Mouse (Mus musculus): ENCODE results near the gene 4931440F15Rik. TPM values are rescaled to one million over a fixed set of nuclear protein-coding genes. Genes with fewer than 3 reads are reported as not detected.
A peak's percentile ranks its signal among the peaks of the same experiment; 100 is the strongest.
"Not testable (repeated sequence)": the region's sequence is repeated elsewhere in the genome, so short reads cannot be mapped to it uniquely, and the experiment has no call there.

Gene 4931440F15Rik
- polyA plus RNA-seq, 1 experiment from 2014 or later, result 0.08 TPM

GRCm38 (mm10) chr11:29827729-29828128 is 2.3 kb upstream of the 4931440F15Rik start:
- Histone ChIP-seq H3K4me3 (ENCODE audit: low read depth, low read length) (no peak overlapping the region), H3K9me3 (ENCODE audit: control insufficient read depth, low read length) (no peaks in the 10 kb centered on the region), H3K9ac (ENCODE audit: low read depth, low read length) (no peak overlapping the region), H3K27me3 (ENCODE audit: control insufficient read depth, insufficient read depth, low read length) (peaks cover 10% of the 10 kb centered on the region), H3K27ac (ENCODE audit: low read depth, low read length) (no peak overlapping the region), H3K4me2 (replicated peaks; ENCODE audit: low read depth, low read length) (no peak overlapping the region), H3K4me1 (replicated peaks; ENCODE audit: control insufficient read depth, insufficient read depth, low read length) (no peaks in the 10 kb centered on the region), H3K36me3 (ENCODE audit: control insufficient read depth, insufficient read depth, low read length) (no peaks in the 10 kb centered on the region)
- DNase-seq (ENCODE audit: low spot score), result no peak
- no peak for ATAC-seq (ENCODE audit: low FRiP score)
- WGBS, result 81% methylated on average over 2 of the region's 2 CpGs

DNA sequence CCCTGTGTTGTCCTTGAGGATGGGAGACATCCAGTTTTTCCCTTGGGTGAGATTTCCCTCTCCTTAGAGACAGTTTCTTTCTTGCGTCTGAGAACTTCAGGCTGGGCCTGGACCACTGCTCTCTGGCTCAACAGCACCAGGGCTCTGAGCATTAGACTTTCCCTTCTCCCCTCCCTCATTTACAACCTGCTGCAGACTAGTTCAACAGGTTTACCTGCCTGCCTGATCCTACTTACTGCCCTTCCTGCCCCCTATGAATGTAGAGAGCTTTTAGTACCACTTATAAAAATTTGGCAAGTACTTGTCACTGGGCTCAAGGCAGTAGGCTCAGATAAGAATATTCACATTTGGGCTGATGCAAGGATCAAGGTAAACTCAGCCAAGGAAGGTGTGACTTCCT is 533 bp upstream of the 4931440F15Rik start:
- Histone ChIP-seq H3K9me3 (ENCODE audit: control insufficient read depth, low read length) (no peaks in the 10 kb centered on the region), H3K4me2 (replicated peaks; ENCODE audit: low read depth, low read length) (no peak overlapping the region), H3K9ac (ENCODE audit: low read depth, low read length) (no peak overlapping the region), H3K27me3 (ENCODE audit: control insufficient read depth, insufficient read depth, low read length) (peaks cover 10% of the 10 kb centered on the region), H3K4me3 (ENCODE audit: low read depth, low read length) (no peak overlapping the region), H3K27ac (ENCODE audit: low read depth, low read length) (no peak overlapping the region), H3K36me3 (ENCODE audit: control insufficient read depth, insufficient read depth, low read length) (no peaks in the 10 kb centered on the region), H3K4me1 (replicated peaks; ENCODE audit: control insufficient read depth, insufficient read depth, low read length) (no peaks in the 10 kb centered on the region)
- 91% methylated on average over 1 of the region's 1 CpGs for WGBS
- DNase-seq (ENCODE audit: low spot score), result no peak
- no peak for ATAC-seq (ENCODE audit: low FRiP score)

- Histone ChIP-seq H3K27me3 (ENCODE audit: control insufficient read depth, insufficient read depth, low read length) (peaks cover 10% of the 10 kb centered on the region), H3K4me3 (ENCODE audit: low read depth, low read length) (0 out of 2 replicates have a peak overlapping the region, but pooled peaks have one; percentile 8), H3K4me2 (replicated peaks; ENCODE audit: low read depth, low read length) (0 out of 2 replicates have a peak overlapping the region, but pooled peaks have one; percentile 17)
- not testable (repeated sequence) for DNase-seq (ENCODE audit: low spot score); H3K36me3 ChIP-seq (ENCODE audit: control insufficient read depth, insufficient read depth, low read length); H3K27ac ChIP-seq (ENCODE audit: low read depth, low read length); H3K9me3 ChIP-seq (ENCODE audit: control insufficient read depth, low read length); H3K4me1 ChIP-seq (replicated peaks; ENCODE audit: control insufficient read depth, insufficient read depth, low read length); H3K9ac ChIP-seq (ENCODE audit: low read depth, low read length)
- ATAC-seq (ENCODE audit: low FRiP score), result peak; percentile 26; the same call in 1 of the 2 replicates
- WGBS, result 11% methylated on average over 49 of the region's 62 CpGs
Measured at GRCm38 (mm10) chr11:29824474-29825270, 796 bp downstream of the 4931440F15Rik start.

GRCm38 (mm10) chr11:29823141-29823540 is 2.3 kb downstream of the 4931440F15Rik start:
- Histone ChIP-seq H3K9me3 (ENCODE audit: control insufficient read depth, low read length) (no peaks in the 10 kb centered on the region), H3K9ac (ENCODE audit: low read depth, low read length) (no peak overlapping the region), H3K4me2 (replicated peaks; ENCODE audit: low read depth, low read length) (no peak overlapping the region), H3K27ac (ENCODE audit: low read depth, low read length) (no peak overlapping the region), H3K36me3 (ENCODE audit: control insufficient read depth, insufficient read depth, low read length) (no peaks in the 10 kb centered on the region), H3K27me3 (ENCODE audit: control insufficient read depth, insufficient read depth, low read length) (peaks cover 10% of the 10 kb centered on the region), H3K4me1 (replicated peaks; ENCODE audit: control insufficient read depth, insufficient read depth, low read length) (no peaks in the 10 kb centered on the region), H3K4me3 (ENCODE audit: low read depth, low read length) (no peak overlapping the region)
- ATAC-seq (ENCODE audit: low FRiP score) (no peak), DNase-seq (ENCODE audit: low spot score) (no peak)
- 85% methylated on average over 2 of the region's 2 CpGs for WGBS

DNA sequence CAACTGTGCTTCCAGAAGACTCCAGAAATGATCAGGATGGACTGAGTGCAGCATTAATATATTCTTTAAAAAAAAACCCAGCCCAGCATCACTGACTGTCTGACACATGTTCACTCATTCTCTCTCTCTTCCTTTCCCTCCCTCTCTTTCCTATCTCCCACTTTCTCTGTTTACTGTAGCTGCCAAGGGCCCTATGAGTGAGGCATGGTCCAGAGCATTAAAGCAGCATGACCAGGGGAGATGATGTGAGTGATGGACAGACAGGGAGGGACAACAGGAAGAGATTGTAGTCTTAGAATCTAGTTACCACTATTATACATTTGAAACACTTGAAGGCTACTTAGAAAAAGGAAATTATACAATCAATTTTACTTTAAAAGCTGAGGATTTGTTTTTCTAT is 9.8 kb downstream of the 4931440F15Rik start:
- H3K4me3 ChIP-seq (ENCODE audit: low read depth, low read length), result no peak overlapping the region
- H3K4me2 ChIP-seq (replicated peaks; ENCODE audit: low read depth, low read length), result no peak overlapping the region
- H3K27me3 ChIP-seq (ENCODE audit: control insufficient read depth, insufficient read depth, low read length), result no peaks in the 10 kb centered on the region
- H3K27ac ChIP-seq (ENCODE audit: low read depth, low read length), result no peak overlapping the region
- no peaks in the 10 kb centered on the region for H3K9me3 ChIP-seq (ENCODE audit: control insufficient read depth, low read length)
- ATAC-seq (ENCODE audit: low FRiP score), result no peak
- no peak overlapping the region for H3K9ac ChIP-seq (ENCODE audit: low read depth, low read length)
- no peaks in the 10 kb centered on the region for H3K36me3 ChIP-seq (ENCODE audit: control insufficient read depth, insufficient read depth, low read length)
- no peaks in the 10 kb centered on the region for H3K4me1 ChIP-seq (replicated peaks; ENCODE audit: control insufficient read depth, insufficient read depth, low read length)
- no peak for DNase-seq (ENCODE audit: low spot score)

DNA sequence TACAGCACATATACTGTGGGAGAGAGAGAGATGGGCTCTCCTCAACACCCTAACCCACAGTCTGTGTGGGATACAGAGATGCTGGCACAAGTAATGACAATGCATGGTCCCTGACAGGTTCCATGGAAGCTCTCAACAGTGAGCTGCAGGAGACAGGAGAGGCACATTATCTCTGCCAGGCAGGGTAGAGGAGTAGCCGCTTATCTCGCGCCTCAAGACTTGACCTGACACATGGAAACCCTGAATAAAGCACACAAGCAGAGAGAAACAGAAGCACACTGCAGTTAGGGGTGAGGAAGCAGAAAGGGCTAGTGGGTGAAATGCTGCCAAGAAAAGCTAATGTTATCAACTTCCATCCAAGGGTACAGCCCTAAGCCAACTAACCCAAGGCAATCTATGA is 10.2 kb downstream of the 4931440F15Rik start:
- Histone ChIP-seq H3K4me3 (ENCODE audit: low read depth, low read length) (no peak overlapping the region), H3K9me3 (ENCODE audit: control insufficient read depth, low read length) (no peaks in the 10 kb centered on the region), H3K4me2 (replicated peaks; ENCODE audit: low read depth, low read length) (no peak overlapping the region), H3K27ac (ENCODE audit: low read depth, low read length) (no peak overlapping the region), H3K36me3 (ENCODE audit: control insufficient read depth, insufficient read depth, low read length) (no peaks in the 10 kb centered on the region), H3K27me3 (ENCODE audit: control insufficient read depth, insufficient read depth, low read length) (no peaks in the 10 kb centered on the region), H3K4me1 (replicated peaks; ENCODE audit: control insufficient read depth, insufficient read depth, low read length) (no peaks in the 10 kb centered on the region), H3K9ac (ENCODE audit: low read depth, low read length) (no peak overlapping the region)
- 78% methylated on average over 3 of the region's 3 CpGs for WGBS
- ATAC-seq (ENCODE audit: low FRiP score) (no peak), DNase-seq (ENCODE audit: low spot score) (no peak)

DNA sequence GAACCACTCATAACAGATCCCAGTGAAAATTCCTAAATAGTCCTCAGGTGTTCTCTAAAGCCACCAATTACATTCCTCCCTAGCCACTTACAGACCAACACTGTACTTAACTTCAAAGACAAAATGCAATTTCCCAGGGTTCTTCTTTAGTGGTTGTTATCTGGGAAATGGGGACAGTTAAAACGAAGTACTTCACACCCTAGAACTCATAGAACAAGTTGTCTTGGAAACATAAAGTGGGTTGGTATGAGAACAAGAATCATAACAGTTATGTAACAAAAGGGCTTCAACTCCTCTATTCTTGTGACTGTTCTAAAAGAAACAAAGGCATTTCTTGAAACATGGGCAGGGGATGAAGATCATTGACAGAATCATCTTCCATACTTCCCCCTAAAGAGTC is 12.2 kb downstream of the 4931440F15Rik start:
- Histone ChIP-seq H3K4me2 (replicated peaks; ENCODE audit: low read depth, low read length) (no peak overlapping the region), H3K9me3 (ENCODE audit: control insufficient read depth, low read length) (no peaks in the 10 kb centered on the region), H3K27ac (ENCODE audit: low read depth, low read length) (no peak overlapping the region), H3K4me1 (replicated peaks; ENCODE audit: control insufficient read depth, insufficient read depth, low read length) (no peaks in the 10 kb centered on the region), H3K4me3 (ENCODE audit: low read depth, low read length) (no peak overlapping the region), H3K9ac (ENCODE audit: low read depth, low read length) (no peak overlapping the region), H3K36me3 (ENCODE audit: control insufficient read depth, insufficient read depth, low read length) (no peaks in the 10 kb centered on the region), H3K27me3 (ENCODE audit: control insufficient read depth, insufficient read depth, low read length) (no peaks in the 10 kb centered on the region)
- WGBS, result 79% methylated on average over 1 of the region's 1 CpGs
- ATAC-seq (ENCODE audit: low FRiP score) (no peak), DNase-seq (ENCODE audit: low spot score) (no peak)

DNA sequence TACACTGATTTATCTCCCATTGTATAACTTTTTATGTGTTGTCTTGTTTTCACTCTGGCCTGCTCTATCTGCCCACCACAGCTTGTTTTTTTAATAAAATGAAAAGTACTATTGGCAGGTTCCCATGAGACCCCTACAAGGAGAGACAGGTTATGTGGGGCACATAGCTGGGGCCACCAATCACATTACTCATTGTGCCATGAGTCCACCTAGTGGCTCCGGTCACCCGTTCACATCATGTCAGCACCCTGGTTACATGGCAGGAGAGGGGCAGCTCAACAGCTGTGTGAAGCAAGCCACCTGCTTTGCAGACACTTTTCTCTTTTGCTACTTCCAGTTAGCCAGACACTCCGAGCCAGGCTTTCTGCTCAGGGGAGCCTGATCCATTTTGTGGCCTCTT is 13.0 kb downstream of the 4931440F15Rik start:
- Histone ChIP-seq H3K27me3 (ENCODE audit: control insufficient read depth, insufficient read depth, low read length) (no peaks in the 10 kb centered on the region), H3K4me2 (replicated peaks; ENCODE audit: low read depth, low read length) (no peak overlapping the region), H3K9ac (ENCODE audit: low read depth, low read length) (no peak overlapping the region), H3K4me1 (replicated peaks; ENCODE audit: control insufficient read depth, insufficient read depth, low read length) (no peaks in the 10 kb centered on the region), H3K4me3 (ENCODE audit: low read depth, low read length) (no peak overlapping the region), H3K27ac (ENCODE audit: low read depth, low read length) (no peak overlapping the region), H3K36me3 (ENCODE audit: control insufficient read depth, insufficient read depth, low read length) (no peaks in the 10 kb centered on the region), H3K9me3 (ENCODE audit: control insufficient read depth, low read length) (no peaks in the 10 kb centered on the region)
- DNase-seq (ENCODE audit: low spot score) (no peak), ATAC-seq (ENCODE audit: low FRiP score) (no peak)
- 86% methylated on average over 3 of the region's 3 CpGs for WGBS

DNA sequence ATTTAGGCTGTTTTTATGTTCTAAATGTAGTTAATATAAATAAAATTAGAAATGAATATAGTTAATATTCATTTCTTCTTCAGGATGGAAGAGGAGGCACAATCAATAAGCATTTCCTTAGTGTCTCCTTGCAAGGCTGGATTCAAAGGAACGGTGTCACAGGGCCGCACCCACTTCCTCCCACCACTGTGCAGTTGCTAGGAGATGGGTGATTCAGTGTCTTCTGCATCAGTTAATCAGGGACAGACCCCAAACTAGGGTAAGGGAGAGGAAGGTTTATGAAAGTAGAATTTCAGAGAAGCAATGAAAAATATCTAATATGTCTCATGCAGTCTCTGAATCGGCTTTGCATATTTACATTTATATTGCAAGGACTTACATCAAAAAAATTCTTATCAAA is 15.1 kb downstream of the 4931440F15Rik start:
- H3K9ac ChIP-seq (ENCODE audit: low read depth, low read length), result no peak overlapping the region
- no peak for ATAC-seq (ENCODE audit: low FRiP score)
- no peaks in the 10 kb centered on the region for H3K9me3 ChIP-seq (ENCODE audit: control insufficient read depth, low read length)
- no peak for DNase-seq (ENCODE audit: low spot score)
- H3K4me2 ChIP-seq (replicated peaks; ENCODE audit: low read depth, low read length), result no peak overlapping the region
- no peak overlapping the region for H3K27ac ChIP-seq (ENCODE audit: low read depth, low read length)
- no peaks in the 10 kb centered on the region for H3K4me1 ChIP-seq (replicated peaks; ENCODE audit: control insufficient read depth, insufficient read depth, low read length)
- no peaks in the 10 kb centered on the region for H3K27me3 ChIP-seq (ENCODE audit: control insufficient read depth, insufficient read depth, low read length)
- 87% methylated on average over 3 of the region's 3 CpGs for WGBS
- H3K36me3 ChIP-seq (ENCODE audit: control insufficient read depth, insufficient read depth, low read length), result no peaks in the 10 kb centered on the region
- H3K4me3 ChIP-seq (ENCODE audit: low read depth, low read length), result no peak overlapping the region

All from hindbrain, embryonic 11.5 days (tissue).